Mouse (Mus musculus) hindbrain, embryonic 15.5 days (tissue): ENCODE results near the gene Dscam. TPM values are rescaled to one million over a fixed set of nuclear protein-coding genes. Genes with fewer than 3 reads are reported as not detected.

Experiments used
- ATAC-seq: fragments of 200-750 bp; cut with Nextera tagmentation; 2 replicates; pipeline ENCODE4 v1.8.0; 2017; ENCODE audit warnings: low read depth, moderate number of reproducible peaks, moderate TSS enrichment; ENCODE audit not compliant: low FRiP score
- H3K27ac ChIP-seq: fragments of 300-500 bp; sonication (generic); replicated peaks from 2 replicates; pipeline ENCODE4 v1.5.1; 2015; ENCODE audit warnings: mild to moderate bottlenecking, inconsistent platforms
- H3K27me3 ChIP-seq: fragments of 300-500 bp; sonication (generic); 2 replicates; pipeline ENCODE4 v1.6.1; 2015; ENCODE audit warnings: control low read depth, inconsistent platforms
- H3K36me3 ChIP-seq: fragments of 300-500 bp; sonication (generic); 2 replicates; pipeline ENCODE4 v1.6.1; 2015; ENCODE audit warnings: control low read depth, inconsistent platforms
- H3K4me1 ChIP-seq: fragments of 300-500 bp; sonication (generic); replicated peaks from 2 replicates; pipeline ENCODE4 v1.6.1; 2015; ENCODE audit warnings: control low read depth, inconsistent platforms
- H3K4me2 ChIP-seq: fragments of 300-500 bp; sonication (generic); 2 replicates; pipeline ENCODE4 v1.6.1; 2015; ENCODE audit warnings: moderate library complexity, mild to moderate bottlenecking, inconsistent platforms
- H3K4me3 ChIP-seq: fragments of 300-500 bp; sonication (generic); 2 replicates; pipeline ENCODE4 v1.5.1; 2015; ENCODE audit warnings: mild to moderate bottlenecking, inconsistent platforms
- H3K9ac ChIP-seq: fragments of 300-500 bp; sonication (generic); 2 replicates; pipeline ENCODE4 v1.6.1; 2015; ENCODE audit warnings: inconsistent platforms
- H3K9me3 ChIP-seq: fragments of 300-500 bp; sonication (generic); 2 replicates; pipeline ENCODE4 v1.6.1; 2016; ENCODE audit warnings: control low read depth, inconsistent platforms
- WGBS: fragments of 180-500 bp; shearing (Covaris S2); methylation state at CpG from one replicate; pipeline ENCODE4 v1.1.7; 2015; 5-methylcytosine and 5-hydroxymethylcytosine counted together
- polyA plus RNA-seq: library from polyadenylated mRNA; unstranded; fragments of >200 nt; fragmentation: Nextera tagmentation; extraction: Ambion mirVana; gene quantifications from 2 replicates; pipeline ENCODE4 v1.2.1, GENCODE M21; 2015

The Dscam gene
- polyA plus RNA-seq: 13.3 and 15.1 TPM in 2 replicates

DNA sequence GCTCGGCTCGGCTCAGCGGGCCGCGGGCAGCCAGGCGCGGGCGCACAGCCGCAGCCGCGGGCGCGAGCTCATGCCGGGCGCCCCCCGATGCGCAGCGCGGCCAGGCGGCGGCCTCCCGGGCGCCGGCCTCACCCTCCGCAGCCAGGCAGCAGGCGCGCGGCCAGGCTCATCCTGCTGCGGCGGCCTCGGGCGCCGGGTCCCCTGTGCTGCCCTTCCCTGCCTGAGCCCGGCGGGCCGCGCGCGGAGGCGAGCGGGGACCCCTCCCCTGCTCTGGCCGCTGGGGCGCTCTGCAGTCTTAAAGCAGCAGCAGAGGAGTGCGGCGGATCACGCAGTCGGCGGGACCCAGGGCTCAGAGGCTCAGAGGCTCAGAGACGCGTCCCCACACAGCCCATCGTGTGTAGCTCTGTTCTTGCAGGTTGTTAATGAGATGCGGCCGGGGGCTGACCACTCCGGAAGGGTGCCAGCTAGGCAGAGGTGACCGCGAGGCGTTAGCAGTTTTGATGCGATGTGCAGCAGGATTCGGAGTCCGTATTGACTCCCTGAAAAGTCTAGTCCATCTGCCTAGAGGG, at the start of gene Dscam:
Gene Dscam, minus strand, starts transcription at position 240 of the 569 bp plus-strand sequence.
- Histone ChIP-seq H3K9me3 (no peaks in the 10 kb centered on the region), H3K4me3 (peak within 1 kb of the TSS; percentile 57), H3K4me1 (peaks cover 42% of the 10 kb centered on the region), H3K36me3 (no peaks in the 10 kb centered on the region), H3K27ac (peak within 1 kb of the TSS; percentile 94), H3K9ac (peak within 1 kb of the TSS; percentile 87), H3K4me2 (peak within 1 kb of the TSS; percentile 84), H3K27me3 (0 out of 2 replicates have a peak, but pooled peaks cover 3% of the 10 kb centered on the region)
- ATAC-seq: peak; percentile 65
- under 1% methylated on average over 52 of the region's 60 CpGs for WGBS

DNA sequence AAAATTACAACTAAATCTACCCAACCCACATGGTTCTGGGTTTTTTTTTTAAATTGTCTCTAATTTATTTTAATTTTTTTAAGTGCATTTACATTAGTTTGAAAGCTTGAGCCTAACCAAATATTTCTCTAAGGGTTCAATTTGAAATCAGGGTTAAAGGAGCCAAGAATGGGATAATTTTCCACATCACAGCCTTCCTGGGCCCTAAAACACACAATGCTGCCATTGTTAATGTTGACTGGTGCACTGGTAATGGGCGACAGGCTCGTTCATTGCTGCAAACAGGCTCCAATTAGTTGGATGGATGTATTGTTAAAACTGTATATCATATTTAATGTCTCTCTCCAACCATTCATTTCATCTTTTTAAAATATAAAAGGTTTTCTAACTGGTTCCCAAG, 48.8 kb upstream of the Dscam start:
- Histone ChIP-seq H3K4me2 (no peak overlapping the region), H3K27me3 (no peaks in the 10 kb centered on the region), H3K9ac (no peak overlapping the region), H3K36me3 (no peaks in the 10 kb centered on the region), H3K4me1 (no peaks in the 10 kb centered on the region), H3K27ac (no peak overlapping the region), H3K9me3 (peaks cover 7% of the 10 kb centered on the region; the same call in 1 of the 2 replicates), H3K4me3 (no peak overlapping the region)
- WGBS: 45% methylated on average over 2 of the region's 2 CpGs
- no peak for ATAC-seq

DNA sequence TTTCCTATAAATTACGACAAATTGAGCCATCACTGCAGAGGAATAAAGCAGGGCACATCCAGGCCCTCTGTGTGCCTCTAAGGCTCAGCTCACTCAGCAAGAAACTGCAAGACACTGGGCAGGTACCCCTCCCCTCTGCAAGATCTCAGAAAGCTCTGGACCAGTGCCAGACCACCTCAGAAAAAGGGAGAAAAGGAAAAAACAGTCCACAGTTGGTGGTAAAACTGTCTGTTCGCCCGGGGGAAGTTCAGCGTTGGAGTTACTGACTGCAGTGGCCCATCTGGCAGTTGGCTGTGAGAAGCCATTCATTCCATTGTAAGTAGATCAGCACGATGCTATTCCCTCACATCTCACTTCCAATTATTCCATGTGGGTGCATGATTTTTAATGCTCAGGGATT, 39.4 kb upstream of the Dscam start:
- H3K4me1 ChIP-seq: peaks cover 6% of the 10 kb centered on the region; the same call in 1 of the 2 replicates
- no peaks in the 10 kb centered on the region for H3K36me3 ChIP-seq
- no peak overlapping the region for H3K4me2 ChIP-seq
- no peak overlapping the region for H3K4me3 ChIP-seq
- WGBS: 44% methylated on average over 5 of the region's 5 CpGs
- H3K9me3 ChIP-seq: peaks cover 3% of the 10 kb centered on the region; the same call in 1 of the 2 replicates
- no peak for ATAC-seq
- no peak overlapping the region for H3K9ac ChIP-seq
- no peak overlapping the region for H3K27ac ChIP-seq
- H3K27me3 ChIP-seq: no peaks in the 10 kb centered on the region

DNA sequence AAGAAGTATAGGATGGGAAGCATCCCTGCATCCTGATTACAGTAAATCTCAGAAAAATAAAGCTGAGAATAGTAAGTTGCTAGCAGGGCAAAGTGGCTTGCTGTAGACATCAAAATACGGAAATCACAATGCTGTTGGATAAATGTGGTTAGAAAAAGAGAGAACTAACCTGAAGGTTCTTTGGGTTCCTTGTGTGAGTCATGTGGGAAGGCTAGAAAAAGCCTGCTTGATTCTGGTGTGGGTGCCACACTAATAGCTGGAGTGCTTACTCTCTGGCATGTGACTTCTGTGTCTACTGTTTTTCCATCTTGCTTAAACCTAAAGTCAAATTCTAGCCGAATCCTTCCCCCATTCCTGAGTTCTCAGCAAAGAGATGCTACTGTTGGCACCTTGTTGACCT, 37.7 kb upstream of the Dscam start:
- no peak overlapping the region for H3K4me3 ChIP-seq
- no peak overlapping the region for H3K9ac ChIP-seq
- ATAC-seq: no peak
- H3K27me3 ChIP-seq: no peaks in the 10 kb centered on the region
- no peaks in the 10 kb centered on the region for H3K9me3 ChIP-seq
- peaks cover 6% of the 10 kb centered on the region; the same call in 1 of the 2 replicates for H3K4me1 ChIP-seq
- no peak overlapping the region for H3K27ac ChIP-seq
- H3K4me2 ChIP-seq: no peak overlapping the region
- WGBS: 93% methylated on average over 2 of the region's 2 CpGs
- H3K36me3 ChIP-seq: no peaks in the 10 kb centered on the region

DNA sequence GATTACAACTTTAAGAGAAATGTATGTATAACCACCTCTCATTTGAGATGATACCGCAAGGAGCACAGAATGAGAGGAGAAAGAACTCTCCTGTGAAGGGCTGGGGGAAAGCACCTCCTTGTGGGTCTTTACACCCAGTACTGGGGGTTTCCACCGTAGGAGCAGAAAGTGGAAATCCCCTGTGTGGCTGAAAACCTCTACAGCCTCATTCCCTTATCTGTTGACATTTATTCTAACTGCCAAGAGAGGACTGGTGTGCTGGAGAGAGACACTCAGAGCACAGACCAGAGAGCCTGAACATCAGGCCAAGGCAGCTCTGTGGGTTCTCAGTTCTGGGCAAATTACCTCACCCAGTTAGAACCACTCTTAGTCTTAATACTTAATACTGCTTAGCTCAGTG, 33.5 kb upstream of the Dscam start:
- WGBS: 91% methylated on average over 2 of the region's 2 CpGs
- Histone ChIP-seq H3K4me1 (no peaks in the 10 kb centered on the region), H3K4me3 (no peak overlapping the region), H3K36me3 (no peaks in the 10 kb centered on the region), H3K27ac (no peak overlapping the region), H3K4me2 (no peak overlapping the region), H3K27me3 (no peaks in the 10 kb centered on the region), H3K9ac (no peak overlapping the region), H3K9me3 (no peaks in the 10 kb centered on the region)
- no peak for ATAC-seq

DNA sequence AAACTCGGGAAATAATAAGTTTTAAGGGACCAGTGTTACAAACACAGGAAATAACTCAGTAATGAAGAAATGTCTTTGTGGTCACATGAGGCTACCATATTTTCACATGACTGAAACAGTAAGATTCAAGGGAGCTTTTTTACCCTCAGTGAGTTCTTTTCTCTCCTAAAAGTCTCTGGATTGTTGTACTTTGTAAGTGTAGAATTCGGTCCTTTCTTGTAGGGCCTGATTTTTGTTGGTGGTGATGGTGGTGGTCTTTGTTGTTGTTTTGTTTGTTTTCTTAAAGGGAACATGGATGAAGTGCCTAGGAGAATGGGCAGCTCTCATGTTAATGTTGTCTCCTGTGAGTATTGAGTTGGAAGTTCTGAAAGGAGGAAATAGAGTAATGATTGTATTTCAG, 33.0 kb upstream of the Dscam start:
- Histone ChIP-seq H3K4me1 (no peaks in the 10 kb centered on the region), H3K27me3 (no peaks in the 10 kb centered on the region), H3K36me3 (no peaks in the 10 kb centered on the region), H3K4me3 (no peak overlapping the region), H3K4me2 (no peak overlapping the region), H3K9me3 (no peaks in the 10 kb centered on the region), H3K9ac (no peak overlapping the region), H3K27ac (no peak overlapping the region)
- ATAC-seq: no peak
- 92% methylated on average over 2 of the region's 2 CpGs for WGBS

DNA sequence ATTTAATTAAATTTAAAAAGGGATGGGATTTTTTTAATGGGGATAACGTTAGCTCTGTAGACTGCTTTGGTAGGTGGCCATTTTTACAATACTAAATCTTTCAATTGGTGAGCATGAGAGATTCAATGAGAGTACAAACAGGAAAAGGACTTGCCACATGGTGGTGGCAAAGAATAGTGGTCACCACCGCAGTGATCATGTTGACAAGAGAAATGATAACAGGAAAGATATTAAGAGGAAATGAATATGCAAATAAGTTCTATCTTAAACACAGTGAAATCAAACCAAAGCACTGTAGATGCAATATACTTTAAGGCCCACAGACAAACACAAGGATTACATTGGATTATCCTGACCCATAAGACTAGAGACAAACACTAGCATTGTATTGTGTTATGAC, 24.1 kb upstream of the Dscam start:
- H3K4me3 ChIP-seq: no peak overlapping the region
- peaks cover 4% of the 10 kb centered on the region; the same call in 1 of the 2 replicates for H3K4me1 ChIP-seq
- no peaks in the 10 kb centered on the region for H3K9me3 ChIP-seq
- 80% methylated on average over 2 of the region's 2 CpGs for WGBS
- H3K27me3 ChIP-seq: no peaks in the 10 kb centered on the region
- H3K36me3 ChIP-seq: no peaks in the 10 kb centered on the region
- H3K9ac ChIP-seq: no peak overlapping the region
- no peak overlapping the region for H3K4me2 ChIP-seq
- H3K27ac ChIP-seq: no peak overlapping the region
- ATAC-seq: no peak

DNA sequence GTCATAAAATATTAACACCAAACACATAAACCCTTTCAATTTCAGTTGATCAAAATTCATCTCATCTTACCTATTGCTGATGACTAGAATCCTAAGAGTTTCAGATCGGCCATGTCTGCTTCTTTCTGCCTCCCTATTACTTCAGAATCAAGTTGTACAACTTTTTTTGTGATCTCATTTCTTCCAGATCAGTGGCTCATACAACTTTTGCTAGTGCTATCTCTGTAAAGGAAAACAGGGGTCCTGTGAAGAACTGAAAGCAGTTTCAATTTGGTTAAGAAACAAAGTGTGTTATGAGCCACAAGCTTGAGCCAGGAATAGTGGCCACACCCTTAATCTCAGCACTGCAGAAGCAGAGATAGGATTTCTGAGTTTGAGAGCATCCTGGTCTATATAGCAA, 23.6 kb upstream of the Dscam start:
- H3K4me1 ChIP-seq: peaks cover 4% of the 10 kb centered on the region; the same call in 1 of the 2 replicates
- H3K9ac ChIP-seq: no peak overlapping the region
- H3K9me3 ChIP-seq: no peaks in the 10 kb centered on the region
- H3K36me3 ChIP-seq: no peaks in the 10 kb centered on the region
- ATAC-seq: no peak
- WGBS: 88% methylated on average over 1 of the region's 1 CpGs
- no peak overlapping the region for H3K4me3 ChIP-seq
- H3K27me3 ChIP-seq: no peaks in the 10 kb centered on the region
- H3K4me2 ChIP-seq: no peak overlapping the region
- H3K27ac ChIP-seq: no peak overlapping the region

DNA sequence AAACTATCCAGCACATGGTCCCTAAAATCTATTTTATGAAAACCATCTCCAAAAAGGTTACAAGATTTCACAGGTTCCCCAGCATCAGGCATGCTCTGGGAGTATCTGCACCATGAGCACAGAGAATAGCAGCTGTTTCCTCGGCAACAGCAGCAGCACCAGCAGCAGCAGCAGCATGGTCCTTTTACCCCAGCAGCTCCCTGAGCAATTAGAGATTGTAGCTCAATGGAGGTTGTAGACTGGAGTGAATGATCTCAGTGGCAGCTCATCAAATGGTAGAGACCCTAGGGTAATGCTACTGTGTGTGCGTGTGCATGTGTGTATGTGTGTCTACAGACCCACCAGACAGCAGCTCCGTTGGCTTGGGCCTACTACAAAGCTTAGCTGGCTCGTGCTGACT, 21.7 kb upstream of the Dscam start:
- H3K4me1 ChIP-seq: peaks cover 4% of the 10 kb centered on the region; the same call in 1 of the 2 replicates
- H3K9me3 ChIP-seq: no peaks in the 10 kb centered on the region
- H3K27ac ChIP-seq: no peak overlapping the region
- 50% methylated on average over 4 of the region's 4 CpGs for WGBS
- H3K36me3 ChIP-seq: no peaks in the 10 kb centered on the region
- ATAC-seq: no peak
- H3K4me3 ChIP-seq: no peak overlapping the region
- no peak overlapping the region for H3K9ac ChIP-seq
- H3K4me2 ChIP-seq: no peak overlapping the region
- H3K27me3 ChIP-seq: no peaks in the 10 kb centered on the region

DNA sequence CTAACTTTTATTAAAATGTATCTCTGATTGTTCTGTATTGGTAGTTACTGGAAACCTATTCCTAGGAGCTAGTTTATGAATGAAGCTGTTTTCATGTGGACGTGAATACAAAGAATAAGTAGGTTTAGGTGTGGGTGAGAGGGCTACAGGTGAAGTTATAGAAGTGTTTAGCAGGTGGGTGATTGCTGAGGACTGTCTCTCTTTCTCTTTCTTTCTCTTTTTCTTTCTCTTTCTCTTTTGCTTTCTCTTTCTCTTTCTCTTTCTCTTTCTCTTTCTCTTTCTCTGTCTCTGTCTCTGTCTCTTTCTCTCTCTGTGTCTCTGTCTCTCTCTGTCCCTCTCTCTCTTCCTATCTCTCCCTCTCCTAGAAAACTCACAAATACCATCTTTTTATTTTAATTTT, 20.1 kb upstream of the Dscam start:
- Histone ChIP-seq H3K4me2 (no peak overlapping the region), H3K4me1 (peaks cover 4% of the 10 kb centered on the region; the same call in 1 of the 2 replicates)
- WGBS: 86% methylated on average over 1 of the region's 1 CpGs

DNA sequence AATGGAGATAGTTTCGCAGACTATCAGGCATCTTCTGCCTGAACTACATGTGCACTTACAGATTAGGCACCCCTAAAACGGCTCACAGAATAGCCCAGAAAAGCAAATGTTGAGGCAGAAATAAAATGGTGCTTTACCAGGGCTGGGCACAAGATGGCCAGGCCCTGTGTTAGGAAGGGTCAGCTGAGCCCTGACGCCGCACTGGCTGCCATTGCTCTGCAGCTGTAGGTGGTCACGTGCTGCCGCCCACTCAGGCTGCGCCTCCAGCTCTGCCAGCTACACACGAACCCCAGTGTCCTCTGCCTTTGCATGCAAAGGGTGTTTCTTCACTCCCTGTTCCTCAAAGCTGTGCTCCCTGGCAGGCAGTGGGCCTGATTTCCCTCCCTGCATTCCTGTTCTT, 948 bp upstream of the Dscam start:
- 38% methylated on average over 8 of the region's 8 CpGs for WGBS
- no peaks in the 10 kb centered on the region for H3K36me3 ChIP-seq
- peak overlapping the region; percentile 57; the same call in 1 of the 2 replicates for H3K4me3 ChIP-seq
- peak; percentile 59 for ATAC-seq
- H3K27me3 ChIP-seq: 0 out of 2 replicates have a peak, but pooled peaks cover 3% of the 10 kb centered on the region
- H3K4me1 ChIP-seq: peaks cover 33% of the 10 kb centered on the region
- H3K9me3 ChIP-seq: no peaks in the 10 kb centered on the region
- H3K4me2 ChIP-seq: peak overlapping the region; percentile 84
- 0 out of 2 replicates have a peak overlapping the region, but pooled peaks have one; percentile 87 for H3K9ac ChIP-seq
- H3K27ac ChIP-seq: peak overlapping the region; percentile 94

More for the DNA sequence above, 20.1 kb upstream of the Dscam start:
- no peak overlapping the region for H3K4me3 ChIP-seq
- H3K9me3 ChIP-seq: 0 out of 2 replicates have a peak, but pooled peaks cover 3% of the 10 kb centered on the region
- H3K9ac ChIP-seq: no peak overlapping the region
- no peak for ATAC-seq
- H3K27me3 ChIP-seq: no peaks in the 10 kb centered on the region
- H3K36me3 ChIP-seq: no peaks in the 10 kb centered on the region
- H3K27ac ChIP-seq: no peak overlapping the region

DNA sequence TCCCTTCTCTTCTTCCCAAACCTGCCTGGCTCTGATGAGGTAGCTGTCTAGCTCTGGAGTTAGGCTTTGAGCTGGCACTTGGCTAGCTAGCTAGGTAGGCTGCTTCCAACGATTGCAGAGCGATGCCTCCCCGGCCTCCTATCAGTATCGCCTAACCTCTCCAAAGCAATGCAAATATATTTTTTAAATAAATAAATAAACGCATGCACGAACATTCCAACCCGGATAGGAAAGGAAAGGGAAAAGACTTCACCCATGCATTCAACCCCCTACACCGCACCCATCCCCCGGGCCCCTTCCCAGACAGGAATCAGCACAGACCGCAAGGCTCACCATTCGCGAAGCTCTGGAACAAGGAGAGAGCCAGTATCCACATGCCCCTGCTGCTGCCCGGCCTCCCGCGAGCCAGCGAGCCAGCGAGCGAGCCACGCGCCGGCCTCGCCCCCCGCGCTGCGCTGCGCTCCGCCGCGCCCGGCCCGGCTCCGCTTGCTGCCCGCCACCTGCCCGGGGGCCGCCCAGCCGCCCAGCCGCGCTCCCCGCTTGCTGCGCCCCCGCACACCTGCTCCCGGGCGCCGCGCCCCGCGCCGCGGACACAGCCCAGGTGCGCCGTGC, 545 bp downstream of the Dscam start:
- H3K4me1 ChIP-seq: peaks cover 47% of the 10 kb centered on the region

More for the DNA sequence above, 545 bp downstream of the Dscam start:
- H3K9me3 ChIP-seq: no peaks in the 10 kb centered on the region
- no peaks in the 10 kb centered on the region for H3K36me3 ChIP-seq
- H3K27ac ChIP-seq: peak overlapping the region; percentile 94
- H3K27me3 ChIP-seq: 0 out of 2 replicates have a peak, but pooled peaks cover 3% of the 10 kb centered on the region
- WGBS: under 1% methylated on average over 46 of the region's 51 CpGs
- peak overlapping the region; percentile 84 for H3K4me2 ChIP-seq
- H3K9ac ChIP-seq: peak overlapping the region; percentile 87
- peak overlapping the region; percentile 57 for H3K4me3 ChIP-seq
- peak; percentile 61 for ATAC-seq
